Mouse (Mus musculus) embryonic facial prominence, embryonic 13.5 days (tissue): ENCODE data around the gene Trip6. TPM values are rescaled to one million over a fixed set of nuclear protein-coding genes. Genes with fewer than 3 reads are reported as not detected.

Experiments used
- ATAC-seq: fragments of 200-750 bp; cut with Nextera tagmentation; 2 replicates; pipeline ENCODE4 v1.8.0; 2017; ENCODE audit warnings: low read depth; ENCODE audit not compliant: insufficient number of reproducible peaks, insufficient read depth, low FRiP score, low TSS enrichment
- H3K27ac ChIP-seq: fragments of 300-500 bp; sonication (generic); 2 replicates; pipeline ENCODE4 v1.5.1; 2015; ENCODE audit warnings: moderate library complexity, mild to moderate bottlenecking, inconsistent platforms
- H3K27me3 ChIP-seq: fragments of 300-500 bp; sonication (generic); 2 replicates; pipeline ENCODE4 v1.6.1; 2015; ENCODE audit warnings: mild to moderate bottlenecking, inconsistent platforms
- H3K36me3 ChIP-seq: fragments of 300-500 bp; sonication (generic); 2 replicates; pipeline ENCODE4 v1.6.1; 2015; ENCODE audit warnings: mild to moderate bottlenecking, inconsistent platforms
- H3K4me1 ChIP-seq: fragments of 300-500 bp; sonication (generic); 2 replicates; pipeline ENCODE4 v1.6.1; 2015; ENCODE audit warnings: inconsistent platforms
- H3K4me2 ChIP-seq: fragments of 300-500 bp; sonication (generic); 2 replicates; pipeline ENCODE4 v1.6.1; 2015; ENCODE audit warnings: moderate library complexity, mild to moderate bottlenecking, inconsistent platforms
- H3K4me3 ChIP-seq: fragments of 300-500 bp; sonication (generic); 2 replicates; pipeline ENCODE4 v1.5.1; 2015; ENCODE audit warnings: mild to moderate bottlenecking, inconsistent platforms
- H3K9ac ChIP-seq: fragments of 300-500 bp; sonication (generic); 2 replicates; pipeline ENCODE4 v1.6.1; 2015; ENCODE audit warnings: mild to moderate bottlenecking, inconsistent platforms
- H3K9me3 ChIP-seq: fragments of 300-500 bp; sonication (generic); 2 replicates; pipeline ENCODE4 v1.6.1; 2016; ENCODE audit warnings: inconsistent platforms
- WGBS: fragments of 180-500 bp; shearing (Covaris S2); methylation state at CpG from one replicate; pipeline ENCODE4 v1.1.7; 2015; ENCODE audit warnings: mixed read lengths; 5-methylcytosine and 5-hydroxymethylcytosine counted together
- polyA plus RNA-seq: library from polyadenylated mRNA; unstranded; fragments of >200 nt; fragmentation: Nextera tagmentation; extraction: Ambion mirVana; gene quantifications from 2 replicates; pipeline ENCODE4 v1.2.1, GENCODE M21; 2015

Trip6 gene
- polyA plus RNA-seq, 1 experiment from 2014 or later, result 106 TPM

DNA sequence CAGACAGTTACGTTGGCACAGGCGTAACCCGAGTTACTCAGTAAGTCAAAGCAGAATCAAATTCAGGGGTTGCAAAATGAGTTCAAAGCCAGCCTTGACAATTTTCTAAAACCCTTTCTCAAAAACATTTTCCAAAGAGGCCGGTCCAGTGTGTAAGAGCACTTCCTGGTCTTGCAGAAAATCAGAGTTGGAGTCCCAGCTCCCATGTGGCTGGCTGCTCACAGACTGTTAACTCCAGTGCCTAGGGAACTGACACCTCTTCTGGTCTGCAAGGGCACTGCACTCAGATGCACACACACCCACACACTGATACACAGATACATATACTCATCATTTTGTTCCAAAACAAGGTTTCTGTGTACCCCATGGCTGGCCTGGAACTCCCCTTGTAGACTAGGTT, 5.8 kb downstream of the Trip6 start:
- Histone ChIP-seq H3K36me3 (peaks cover 62% of the 10 kb centered on the region), H3K9me3 (no peaks in the 10 kb centered on the region), H3K27me3 (no peaks in the 10 kb centered on the region), H3K4me2 (peak overlapping the region; percentile 73), H3K4me3 (peak overlapping the region; percentile 96), H3K9ac (peak overlapping the region; percentile 99), H3K4me1 (peaks cover 56% of the 10 kb centered on the region), H3K27ac (peak overlapping the region; percentile 96)
- ATAC-seq, result no peak
- 91% methylated on average over 4 of the region's 4 CpGs for WGBS

- WGBS, result under 1% methylated on average over 70 of the region's 72 CpGs
- Histone ChIP-seq H3K36me3 (peaks cover 73% of the 10 kb centered on the region), H3K4me2 (peak within 1 kb of the TSS; percentile 73), H3K4me1 (peaks cover 46% of the 10 kb centered on the region), H3K27ac (peak within 1 kb of the TSS; percentile 96), H3K4me3 (peak within 1 kb of the TSS; percentile 96), H3K9ac (peak within 1 kb of the TSS; percentile 99), H3K9me3 (no peaks in the 10 kb centered on the region), H3K27me3 (no peaks in the 10 kb centered on the region)
- ATAC-seq, result peak; percentile 73
Measured at GRCm38 (mm10) chr5:137307071-137307912, 6.9 kb downstream of the Trip6 start, which contains the start of gene Srrt. Srrt (minus strand) TSS chr5:137307674.

DNA sequence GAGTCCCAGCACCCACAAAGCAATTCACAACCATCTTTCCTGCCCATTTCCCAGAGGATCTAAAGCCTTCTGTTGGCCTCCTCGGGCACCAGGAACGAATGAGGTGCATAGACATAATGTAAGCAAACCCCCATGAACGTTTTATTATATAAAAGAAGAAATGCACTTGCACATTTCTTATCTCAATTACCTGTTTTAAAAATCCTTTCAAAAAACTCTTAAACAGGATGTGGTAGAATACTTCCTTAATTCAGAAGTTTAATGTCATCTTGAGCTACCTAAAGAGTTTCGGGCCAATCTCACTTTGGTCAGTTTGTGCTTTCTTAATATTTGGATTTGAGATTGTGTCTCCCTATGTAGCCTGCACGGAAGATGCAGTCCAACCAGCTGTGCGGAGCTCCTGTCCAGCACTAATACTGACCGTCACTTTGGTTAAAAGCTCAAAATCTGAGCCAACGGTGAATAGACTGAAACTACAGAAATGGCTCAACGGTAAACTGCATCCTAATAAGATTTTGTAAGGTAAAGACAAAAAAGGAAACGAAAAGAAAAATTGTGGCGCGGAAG, 7.7 kb downstream of the Trip6 start:
- ATAC-seq, result no peak
- Histone ChIP-seq H3K27ac (peak overlapping the region; percentile 96), H3K4me3 (peak overlapping the region; percentile 96)

DNA sequence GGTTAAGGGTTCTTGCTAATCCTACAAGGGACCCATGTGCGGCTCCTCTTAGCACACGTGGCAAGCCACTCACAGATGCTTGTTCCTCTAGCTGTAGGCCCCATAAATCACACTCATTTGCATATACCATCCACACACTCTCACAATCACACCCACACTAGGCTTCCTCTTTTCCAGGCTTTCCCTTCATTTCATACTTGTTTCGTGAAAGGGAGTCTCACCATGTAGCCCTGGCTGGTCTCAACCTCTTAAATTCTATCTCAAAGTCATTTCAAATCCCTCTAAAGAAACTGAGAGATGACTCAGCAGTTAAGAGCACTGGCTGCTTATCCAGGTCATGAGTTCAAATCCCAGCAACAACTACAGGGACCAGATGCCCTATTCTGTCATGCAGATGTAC, 8.4 kb downstream of the Trip6 start:
- 69% methylated on average over 3 of the region's 3 CpGs for WGBS
- Histone ChIP-seq H3K9me3 (no peaks in the 10 kb centered on the region), H3K27me3 (no peaks in the 10 kb centered on the region), H3K4me3 (peak overlapping the region; percentile 96), H3K36me3 (peaks cover 76% of the 10 kb centered on the region), H3K4me1 (peaks cover 34% of the 10 kb centered on the region), H3K4me2 (peak overlapping the region; percentile 73), H3K9ac (peak overlapping the region; percentile 99), H3K27ac (no peak overlapping the region; the same call in 1 of the 2 replicates)
- no peak for ATAC-seq

More for the DNA sequence above, 7.7 kb downstream of the Trip6 start:
- 15% methylated on average over 12 of the region's 12 CpGs for WGBS
- peaks cover 75% of the 10 kb centered on the region for H3K36me3 ChIP-seq
- H3K9ac ChIP-seq, result peak overlapping the region; percentile 99
- H3K9me3 ChIP-seq, result no peaks in the 10 kb centered on the region
- peak overlapping the region; percentile 73 for H3K4me2 ChIP-seq
- peaks cover 38% of the 10 kb centered on the region for H3K4me1 ChIP-seq
- H3K27me3 ChIP-seq, result no peaks in the 10 kb centered on the region

GRCm38 (mm10) chr5:137304816-137305215, 9.4 kb downstream of the Trip6 start:
- peaks cover 76% of the 10 kb centered on the region for H3K36me3 ChIP-seq
- H3K9ac ChIP-seq, result peak overlapping the region; percentile 99; the same call in 1 of the 2 replicates
- no peak for ATAC-seq

GRCm38 (mm10) chr5:137304165-137304564, 10.0 kb downstream of the Trip6 start:
- H3K4me3 ChIP-seq, result no peak overlapping the region
- H3K9me3 ChIP-seq, result no peaks in the 10 kb centered on the region
- H3K9ac ChIP-seq, result no peak overlapping the region
- ATAC-seq, result no peak
- WGBS, result 86% methylated on average over 3 of the region's 3 CpGs
- H3K4me1 ChIP-seq, result peaks cover 34% of the 10 kb centered on the region
- H3K27ac ChIP-seq, result peak overlapping the region; percentile 11; the same call in 1 of the 2 replicates
- no peaks in the 10 kb centered on the region for H3K27me3 ChIP-seq
- H3K4me2 ChIP-seq, result no peak overlapping the region
- peaks cover 76% of the 10 kb centered on the region for H3K36me3 ChIP-seq

More at GRCm38 (mm10) chr5:137304816-137305215, 9.4 kb downstream of the Trip6 start:
- WGBS, result 80% methylated on average over 4 of the region's 4 CpGs
- no peaks in the 10 kb centered on the region for H3K9me3 ChIP-seq
- H3K27ac ChIP-seq, result no peak overlapping the region
- peaks cover 34% of the 10 kb centered on the region for H3K4me1 ChIP-seq
- peak overlapping the region; percentile 96; the same call in 1 of the 2 replicates for H3K4me3 ChIP-seq
- H3K27me3 ChIP-seq, result no peaks in the 10 kb centered on the region
- H3K4me2 ChIP-seq, result peak overlapping the region; percentile 73

DNA sequence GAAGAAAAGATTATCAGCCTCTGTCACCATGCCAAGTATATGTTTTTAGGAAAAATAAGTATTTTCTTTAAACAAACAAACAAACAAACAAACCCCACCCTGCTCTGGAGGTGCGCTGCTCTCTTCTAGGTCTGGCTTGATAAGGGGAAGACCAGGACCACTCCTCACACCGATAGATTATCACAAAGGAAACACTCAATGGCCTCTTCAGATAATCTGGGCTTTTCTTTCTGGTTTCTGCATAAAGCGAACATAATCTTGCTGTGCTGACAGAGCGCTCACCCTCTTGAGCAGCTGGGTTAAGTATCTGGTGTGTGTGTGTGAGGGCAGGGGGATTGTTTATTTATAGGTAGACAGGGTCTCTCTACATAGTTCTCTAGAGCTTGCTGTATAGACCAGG, 10.6 kb downstream of the Trip6 start:
- no peak for ATAC-seq
- Histone ChIP-seq H3K36me3 (peaks cover 76% of the 10 kb centered on the region), H3K4me2 (no peak overlapping the region), H3K4me1 (peaks cover 32% of the 10 kb centered on the region), H3K27me3 (no peaks in the 10 kb centered on the region), H3K9me3 (no peaks in the 10 kb centered on the region), H3K9ac (no peak overlapping the region), H3K27ac (peak overlapping the region; percentile 11; the same call in 1 of the 2 replicates), H3K4me3 (no peak overlapping the region)
- WGBS, result 92% methylated on average over 4 of the region's 4 CpGs

GRCm38 (mm10) chr5:137301253-137301652, 13.0 kb downstream of the Trip6 start:
- peaks cover 96% of the 10 kb centered on the region for H3K36me3 ChIP-seq
- ATAC-seq, result no peak

GRCm38 (mm10) chr5:137299240-137299639, 15.0 kb downstream of the Trip6 start:
- no peak overlapping the region for H3K4me3 ChIP-seq
- 91% methylated on average over 7 of the region's 7 CpGs for WGBS
- no peaks in the 10 kb centered on the region for H3K9me3 ChIP-seq
- peaks cover 12% of the 10 kb centered on the region for H3K4me1 ChIP-seq
- no peak overlapping the region for H3K27ac ChIP-seq
- ATAC-seq, result no peak
- no peak overlapping the region for H3K9ac ChIP-seq
- no peaks in the 10 kb centered on the region for H3K27me3 ChIP-seq
- peaks cover 96% of the 10 kb centered on the region for H3K36me3 ChIP-seq
- H3K4me2 ChIP-seq, result no peak overlapping the region

More at GRCm38 (mm10) chr5:137301253-137301652, 13.0 kb downstream of the Trip6 start:
- 86% methylated on average over 21 of the region's 21 CpGs for WGBS
- Histone ChIP-seq H3K4me2 (no peak overlapping the region), H3K9ac (no peak overlapping the region), H3K4me3 (no peak overlapping the region), H3K27me3 (no peaks in the 10 kb centered on the region), H3K27ac (no peak overlapping the region), H3K4me1 (peaks cover 23% of the 10 kb centered on the region), H3K9me3 (no peaks in the 10 kb centered on the region)

GRCm38 (mm10) chr5:137297126-137297525, 17.1 kb downstream of the Trip6 start:
- WGBS, result 92% methylated on average over 14 of the region's 14 CpGs
- Histone ChIP-seq H3K27me3 (peaks cover 12% of the 10 kb centered on the region), H3K4me3 (no peak overlapping the region), H3K4me2 (no peak overlapping the region), H3K9ac (no peak overlapping the region), H3K27ac (no peak overlapping the region), H3K36me3 (peaks cover 74% of the 10 kb centered on the region), H3K9me3 (no peaks in the 10 kb centered on the region), H3K4me1 (peaks cover 20% of the 10 kb centered on the region)
- no peak for ATAC-seq

- Histone ChIP-seq H3K4me3 (no peak overlapping the region), H3K36me3 (peaks cover 60% of the 10 kb centered on the region), H3K4me1 (peaks cover 22% of the 10 kb centered on the region), H3K27me3 (peaks cover 26% of the 10 kb centered on the region), H3K9me3 (no peaks in the 10 kb centered on the region), H3K9ac (no peak overlapping the region; the same call in 1 of the 2 replicates), H3K27ac (no peak overlapping the region), H3K4me2 (no peak overlapping the region)
- no peak for ATAC-seq
- 92% methylated on average over 15 of the region's 15 CpGs for WGBS
Measured at GRCm38 (mm10) chr5:137295712-137296111, 18.5 kb downstream of the Trip6 start.
